Mouse (Mus musculus): Measurements from ENCODE around the gene Cgnl1.
"Not testable (repeated sequence)": the region's sequence is repeated elsewhere in the genome, so short reads cannot be mapped to it uniquely, and the experiment has no call there.

Gene Cgnl1

DNA sequence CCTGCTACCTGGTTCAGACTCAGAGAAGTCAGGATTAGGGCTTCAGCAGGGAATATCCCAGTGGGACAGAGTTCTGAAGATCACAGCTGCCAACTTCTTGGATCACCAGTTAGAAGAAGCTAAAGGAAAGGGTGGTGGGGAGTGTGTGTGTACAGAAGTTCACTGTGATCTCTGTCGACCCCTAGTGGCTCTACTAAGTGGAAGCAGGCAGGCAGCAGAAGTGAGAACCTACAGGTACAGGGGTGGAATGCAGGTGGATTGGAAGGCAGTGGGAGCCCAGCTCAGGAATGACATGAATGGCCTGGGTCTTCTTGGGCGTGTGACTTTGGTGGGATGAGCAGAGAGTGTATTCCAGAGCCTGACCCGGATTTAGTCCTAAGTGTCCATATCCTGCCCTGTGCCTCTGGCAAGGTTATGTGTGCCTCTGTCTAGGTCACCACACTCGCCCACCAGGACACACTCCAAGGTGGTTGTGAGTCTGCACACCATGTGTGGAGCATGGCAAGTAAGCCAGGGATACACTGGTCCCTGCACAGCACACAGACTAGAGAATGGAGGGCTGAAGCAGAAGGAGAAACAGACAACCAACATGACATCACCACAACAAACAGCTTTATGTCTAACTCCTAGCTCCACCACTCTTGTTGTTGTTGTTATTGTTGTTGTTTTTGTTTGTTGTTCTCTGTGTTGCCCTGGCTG, 147.4 kb downstream of the Cgnl1 start:
- DNase-seq (ENCODE audit: low spot score in 2 of 2) = peak in 1 of 2 experiments; percentile 7

GRCm38 (mm10) chr9:71622593-71622992, 148.8 kb downstream of the Cgnl1 start:
- DNase-seq (ENCODE audit: low spot score in 2 of 2) = no peak

GRCm38 (mm10) chr9:71621968-71622367, 149.4 kb downstream of the Cgnl1 start:
- no peak for DNase-seq (ENCODE audit: low spot score in 2 of 2)

DNA sequence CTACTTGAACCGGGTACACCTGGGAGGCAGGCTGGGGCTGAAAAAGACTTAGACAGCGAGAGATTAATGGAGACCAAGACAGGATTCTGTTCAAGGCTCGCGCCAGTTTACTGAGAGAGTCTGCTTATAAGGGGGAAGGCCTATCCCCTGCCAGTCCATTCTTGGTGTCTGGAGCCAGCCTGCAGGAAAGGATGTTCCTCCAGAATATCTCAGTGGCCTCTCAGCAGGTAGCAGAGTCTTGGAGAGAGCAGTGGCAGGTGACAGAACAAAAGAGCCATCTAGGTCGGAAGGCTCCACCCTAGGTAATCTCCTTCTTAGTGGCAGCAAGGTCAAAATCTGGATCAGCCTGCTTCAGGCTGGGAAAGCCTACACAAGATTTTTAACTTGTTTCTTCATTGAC, 151.3 kb downstream of the Cgnl1 start:
- not testable (repeated sequence) for DNase-seq (ENCODE audit: low spot score in 2 of 2)

GRCm38 (mm10) chr9:71617363-71617762, 154.0 kb downstream of the Cgnl1 start:
- DNase-seq (ENCODE audit: low spot score in 2 of 2) = peak in 1 of 2 experiments; percentile 14

GRCm38 (mm10) chr9:71616185-71616584, 155.2 kb downstream of the Cgnl1 start:
- peak; percentile 68 to 78 for DNase-seq (ENCODE audit: low spot score in 2 of 2)

GRCm38 (mm10) chr9:71614643-71615042, 156.8 kb downstream of the Cgnl1 start:
- DNase-seq (ENCODE audit: low spot score in 2 of 2) = peak in 1 of 2 experiments; percentile 28

- DNase-seq (ENCODE audit: low spot score in 2 of 2) = no peak
These were observed 158.4 kb downstream of the Cgnl1 start for GRCm38 (mm10) chr9:71612981-71613380.

- no peak for DNase-seq (ENCODE audit: low spot score in 2 of 2)
These were observed 159.5 kb downstream of the Cgnl1 start for GRCm38 (mm10) chr9:71611876-71612275.

DNA sequence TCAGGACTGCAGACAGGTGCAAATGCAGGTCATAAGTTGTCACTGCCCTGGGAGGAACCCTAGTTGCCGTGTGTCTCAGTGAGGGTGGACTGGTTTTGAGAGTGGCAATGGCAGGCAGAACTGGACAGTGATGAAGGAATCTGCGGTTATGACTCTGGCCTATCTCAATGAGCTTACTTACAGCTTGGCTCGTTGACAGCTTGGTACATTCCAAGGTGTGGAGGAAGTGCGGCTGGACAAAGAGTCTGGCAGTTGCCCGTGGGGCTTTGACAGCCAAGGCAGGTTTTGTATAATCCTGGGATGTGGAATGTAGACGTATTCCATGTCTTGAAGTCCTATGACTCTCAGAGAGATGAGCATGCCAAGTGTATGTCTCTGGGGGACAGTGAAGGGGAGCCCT, 162.4 kb downstream of the Cgnl1 start:
- no peak for DNase-seq (ENCODE audit: low spot score in 2 of 2)

- no peak for DNase-seq (ENCODE audit: low spot score in 2 of 2)
These were observed 164.9 kb downstream of the Cgnl1 start for GRCm38 (mm10) chr9:71606296-71607057.

DNA sequence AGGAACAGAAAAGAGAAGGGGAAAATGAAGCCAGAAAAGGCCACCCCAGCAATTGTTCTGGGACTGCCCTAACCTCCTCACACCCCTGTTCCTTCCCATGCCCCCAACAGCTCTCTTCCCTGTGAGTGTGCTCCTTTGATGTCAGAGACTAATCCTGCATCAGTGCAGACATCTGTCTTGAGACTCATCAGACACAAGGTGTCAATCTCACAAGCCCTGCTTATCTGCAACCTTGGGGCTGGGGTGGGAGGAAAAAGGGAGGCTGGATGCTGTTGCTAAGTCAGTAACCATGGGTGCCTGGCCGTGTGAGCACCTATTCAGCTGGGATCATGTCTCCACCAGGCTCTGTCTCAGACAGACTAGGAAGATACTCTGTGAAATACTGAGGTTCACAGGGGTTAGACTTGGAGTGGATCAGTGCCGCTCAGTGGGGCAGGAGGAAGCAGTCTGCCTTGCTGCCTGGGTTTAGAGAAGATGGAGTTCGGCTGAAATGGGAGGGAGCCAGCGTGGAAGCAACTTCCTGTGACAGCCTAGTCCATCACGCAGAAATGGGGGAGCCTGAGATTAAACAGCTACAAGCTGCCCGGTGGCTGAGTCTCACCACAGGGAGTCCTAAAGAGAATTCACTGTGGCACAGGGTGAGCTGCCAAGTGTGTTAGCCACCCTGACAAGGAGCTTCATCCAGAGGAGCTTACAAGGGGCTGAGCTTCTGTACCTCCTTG, 166.3 kb downstream of the Cgnl1 start:
- DNase-seq (ENCODE audit: low spot score in 2 of 2) = no peak

DNA sequence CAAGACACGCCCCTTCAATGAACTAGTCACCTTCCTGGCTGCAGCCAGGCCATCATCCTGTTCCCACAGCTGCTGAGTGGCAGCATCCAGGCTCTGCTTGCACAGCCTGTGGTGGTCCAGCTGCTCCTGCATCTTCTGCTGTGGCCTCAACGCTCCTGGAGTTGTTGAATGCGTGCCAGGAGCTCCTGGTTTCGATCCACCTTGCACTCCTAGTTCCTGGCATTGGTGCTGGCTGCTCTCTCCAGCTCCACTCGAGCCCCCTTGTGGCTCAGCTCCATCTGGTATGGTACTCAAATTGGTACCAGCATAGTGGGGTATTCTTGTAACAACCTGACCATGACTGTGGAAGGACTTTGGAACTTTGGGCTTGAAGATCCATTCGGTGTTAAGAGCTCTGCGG, 171.5 kb downstream of the Cgnl1 start:
- no peak for DNase-seq (ENCODE audit: low spot score in 2 of 2)

GRCm38 (mm10) chr9:71596888-71597287, 174.5 kb downstream of the Cgnl1 start:
- no peak for DNase-seq (ENCODE audit: low spot score in 2 of 2)

GRCm38 (mm10) chr9:71592577-71593285, 178.7 kb downstream of the Cgnl1 start:
- no peak for DNase-seq (ENCODE audit: low spot score in 2 of 2)

GRCm38 (mm10) chr9:71591938-71592548, 179.4 kb downstream of the Cgnl1 start, which contains the start of gene Myzap:
Gene Myzap, minus strand, starts transcription at chr9:71592360.
- DNase-seq (ENCODE audit: low spot score in 2 of 2) = peak; percentile 53 to 57

GRCm38 (mm10) chr9:71591106-71591505, 180.3 kb downstream of the Cgnl1 start:
- no peak for DNase-seq (ENCODE audit: low spot score in 2 of 2)

GRCm38 (mm10) chr9:71589771-71590170, 181.6 kb downstream of the Cgnl1 start:
- DNase-seq (ENCODE audit: low spot score in 2 of 2) = no peak

- DNase-seq (ENCODE audit: low spot score in 2 of 2) = no peak
These were observed 182.3 kb downstream of the Cgnl1 start for GRCm38 (mm10) chr9:71588930-71589592.

GRCm38 (mm10) chr9:71586408-71586807, 185.0 kb downstream of the Cgnl1 start:
- DNase-seq (ENCODE audit: low spot score in 2 of 2) = no peak

DNA sequence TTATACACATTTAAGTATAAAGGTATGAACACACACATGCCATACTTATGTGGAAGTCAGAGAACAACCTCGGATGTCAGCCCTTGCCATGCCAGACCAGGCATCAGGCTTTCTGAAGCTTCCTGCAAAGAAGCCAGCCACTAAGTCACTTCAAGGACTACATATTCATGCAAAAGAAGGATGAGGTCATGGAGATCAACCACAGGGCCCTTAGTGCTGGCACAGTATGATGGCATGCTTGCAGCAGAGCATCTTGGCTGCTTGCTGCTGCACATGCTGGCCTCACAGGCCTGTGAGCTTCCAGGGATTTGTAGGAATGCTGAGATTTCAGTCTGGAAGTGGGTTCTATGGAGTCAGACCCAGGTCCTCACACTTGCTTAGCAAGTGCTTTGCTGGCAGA, 188.6 kb downstream of the Cgnl1 start:
- no peak for DNase-seq (ENCODE audit: low spot score in 2 of 2)
